Mouse (Mus musculus) gastrocnemius, postnatal 10 days (tissue): ENCODE measurements around the gene Sall1. TPM values are rescaled to one million over a fixed set of nuclear protein-coding genes. Genes with fewer than 3 reads are reported as not detected.

Experiments used
- DNase-seq: peaks from one replicate; pipeline ENCODE4 v3.0.0; 2021; ENCODE audit warnings: mixed read lengths
- total RNA-seq, 2 experiments: library from RNA; stranded (reverse); gene quantifications; 2 replicates each; pipeline ENCODE4 v1.2.3; 2021

The Sall1 gene
- total RNA-seq, 2 experiments from 2014 or later, result 0.07 to 0.16 TPM

DNA sequence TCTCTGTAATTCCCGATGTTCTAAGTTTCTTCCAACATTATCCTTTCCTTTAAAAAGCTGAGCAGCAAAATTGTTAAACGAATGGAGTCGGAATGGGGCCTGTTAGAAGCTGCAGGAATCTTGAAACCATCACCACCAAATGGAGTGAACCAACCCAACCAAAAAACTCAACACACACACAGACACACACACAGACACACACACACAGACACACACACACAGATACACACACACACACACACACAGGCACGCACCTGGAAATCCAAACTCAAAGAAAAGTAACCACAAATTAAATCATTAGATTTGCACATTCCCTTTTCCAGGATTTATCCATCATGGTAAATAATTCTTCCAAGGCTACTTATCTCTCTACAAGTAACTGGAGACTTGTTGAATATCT, 5.0 kb downstream of the Sall1 start:
- DNase-seq, result no peak

DNA sequence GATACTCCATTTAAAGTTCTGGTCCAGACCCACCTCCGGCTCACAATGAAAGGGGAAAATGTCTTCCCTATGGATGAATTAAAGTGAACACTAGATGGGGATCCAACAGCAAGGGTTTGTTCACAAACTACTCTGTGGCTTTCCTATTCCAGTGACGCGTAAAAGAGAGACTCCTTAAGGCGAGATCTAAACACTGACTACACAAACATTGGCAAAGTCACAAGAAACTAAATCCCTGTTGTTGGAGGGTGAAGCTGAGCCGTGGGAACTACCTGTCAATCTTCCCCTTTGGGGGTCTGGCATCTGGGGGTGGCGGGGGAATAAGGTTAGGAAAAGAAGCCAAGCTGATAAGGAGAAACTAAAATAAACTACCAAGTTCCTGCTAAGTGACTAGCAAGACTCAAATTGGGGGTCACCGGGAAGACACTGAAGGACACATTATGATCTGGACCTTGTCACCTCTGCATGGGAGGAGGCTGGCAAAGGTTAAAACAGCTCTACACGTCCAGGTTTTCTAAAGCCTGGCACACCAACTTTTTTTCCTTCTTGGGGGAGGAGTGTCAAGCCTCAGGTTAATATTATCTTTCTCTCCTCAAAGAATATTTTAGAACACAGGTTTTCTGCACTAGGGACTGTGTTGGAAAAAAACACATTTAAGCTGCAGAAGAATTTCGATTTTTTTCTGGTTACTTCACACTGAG, 6.3 kb downstream of the Sall1 start:
- no peak for DNase-seq

DNA sequence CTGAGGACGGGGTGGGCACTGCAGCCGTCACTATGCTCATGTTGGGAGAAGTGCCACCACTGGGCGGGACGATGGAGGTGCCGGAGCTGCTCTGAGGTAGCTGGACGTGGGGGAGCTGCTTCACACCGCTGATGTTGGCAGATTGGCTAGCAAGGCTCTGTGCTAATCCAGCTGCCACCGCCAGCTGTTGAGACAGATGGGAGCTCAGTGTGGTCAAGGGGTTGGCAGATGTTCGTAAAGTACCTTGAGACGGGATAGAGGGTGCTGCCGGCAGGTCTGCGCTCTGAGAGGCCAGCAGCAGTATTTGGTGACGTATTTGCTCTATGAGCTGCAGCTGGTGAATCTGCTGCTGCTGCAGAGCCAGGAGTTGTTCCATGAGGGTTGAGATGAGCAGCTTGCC, 11.6 kb downstream of the Sall1 start:
- DNase-seq, result no peak

DNA sequence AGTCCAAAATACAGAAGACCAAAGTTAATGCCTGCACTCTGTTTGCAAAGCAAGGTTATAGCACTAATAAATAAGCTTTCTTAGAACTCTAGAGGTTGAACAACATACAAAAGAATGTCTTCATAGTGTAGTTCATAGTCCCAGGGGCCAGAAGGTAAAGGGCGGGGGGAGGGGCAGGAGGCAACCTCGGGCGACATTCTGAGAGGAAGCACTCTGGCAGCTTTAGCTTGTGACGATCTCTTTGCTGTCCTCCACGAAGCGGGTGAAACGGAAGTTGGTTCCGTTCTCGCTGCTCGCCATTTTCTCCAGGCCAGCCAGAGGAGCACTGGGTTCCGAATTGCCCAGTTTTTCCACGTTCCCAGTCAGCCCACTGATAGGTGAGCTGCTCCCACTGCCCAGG, 15.8 kb downstream of the Sall1 start:
- DNase-seq, result no peak

DNA sequence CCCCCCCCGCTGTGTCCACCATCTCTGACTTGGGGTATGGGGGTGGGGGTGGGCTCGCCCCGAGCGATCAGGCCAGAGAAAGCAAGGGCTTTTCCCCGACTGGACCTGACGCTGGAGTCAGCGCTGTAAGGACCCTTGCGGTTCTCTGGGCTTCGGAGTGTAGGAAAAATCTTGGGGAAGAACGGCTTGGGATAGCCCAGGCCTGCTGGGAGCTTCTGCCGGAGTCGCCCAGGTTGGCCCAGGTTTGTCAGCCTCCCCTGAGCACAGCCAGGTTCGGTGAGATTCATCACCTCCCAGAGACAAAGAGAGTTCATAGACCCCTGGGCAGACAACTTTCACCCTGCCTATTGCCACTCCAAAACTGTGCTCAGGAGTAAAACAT, 17.8 kb downstream of the Sall1 start:
- no peak for DNase-seq

DNA sequence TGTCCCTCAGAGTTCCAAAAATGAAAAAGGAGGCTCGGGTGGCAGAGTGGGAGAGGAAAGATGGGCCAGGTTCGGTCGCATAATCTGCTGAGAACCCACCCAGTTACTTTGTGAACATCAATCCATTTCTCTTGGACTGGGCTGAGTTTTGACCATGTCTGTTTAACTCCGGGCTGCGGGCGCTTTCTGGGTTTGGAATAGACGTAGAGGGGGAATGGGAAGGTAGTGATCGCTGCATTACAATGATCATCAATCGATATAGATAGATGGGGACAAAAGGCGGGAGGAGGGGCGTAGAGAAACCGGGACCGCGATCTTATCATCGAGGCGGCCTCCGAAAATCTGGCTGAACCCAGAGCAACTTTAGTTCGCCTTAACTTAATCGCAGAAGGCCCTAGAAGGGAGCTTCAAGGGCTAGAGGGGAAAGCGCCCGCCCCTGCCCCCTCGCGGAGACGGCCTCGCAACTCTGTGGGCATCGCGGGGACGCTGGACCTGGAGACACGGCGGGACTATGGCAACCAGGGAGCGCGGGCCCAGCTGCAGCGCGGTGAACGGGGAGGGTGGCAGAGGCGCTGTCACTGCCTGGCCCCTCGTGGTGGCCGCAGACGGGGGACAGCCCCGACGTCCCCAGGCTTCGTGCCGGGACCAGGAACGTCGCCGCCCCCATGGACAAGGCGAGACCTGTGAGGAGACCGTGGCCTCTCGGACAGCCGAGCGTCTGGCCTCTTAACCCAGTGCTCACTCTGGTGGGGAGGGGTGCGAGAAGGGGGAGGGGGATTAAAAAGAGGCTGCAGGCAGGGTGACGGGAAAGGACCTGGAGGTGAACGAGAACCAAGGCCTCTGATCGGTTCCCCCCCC, 18.5 kb downstream of the Sall1 start:
- no peak for DNase-seq

DNA sequence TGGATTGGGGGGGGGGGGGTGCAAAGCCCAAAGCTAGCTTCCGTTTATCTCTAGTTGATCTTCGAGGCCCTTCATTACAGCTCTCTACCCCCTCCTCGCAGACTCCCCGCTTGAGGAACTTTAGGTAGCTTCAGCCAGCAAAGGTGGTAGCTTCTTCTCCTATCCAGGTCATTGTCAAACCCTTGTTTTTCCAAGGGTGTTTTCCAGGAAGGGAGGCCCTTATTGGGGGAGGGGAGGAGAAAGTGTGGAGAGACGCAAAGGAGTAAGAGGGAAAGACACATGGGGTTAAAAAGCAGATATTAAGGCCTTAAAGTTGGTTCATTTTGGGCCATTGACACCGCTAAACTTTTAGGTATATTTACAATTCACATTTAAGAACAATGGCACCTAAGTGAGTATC, 19.2 kb downstream of the Sall1 start:
- no peak for DNase-seq

DNA sequence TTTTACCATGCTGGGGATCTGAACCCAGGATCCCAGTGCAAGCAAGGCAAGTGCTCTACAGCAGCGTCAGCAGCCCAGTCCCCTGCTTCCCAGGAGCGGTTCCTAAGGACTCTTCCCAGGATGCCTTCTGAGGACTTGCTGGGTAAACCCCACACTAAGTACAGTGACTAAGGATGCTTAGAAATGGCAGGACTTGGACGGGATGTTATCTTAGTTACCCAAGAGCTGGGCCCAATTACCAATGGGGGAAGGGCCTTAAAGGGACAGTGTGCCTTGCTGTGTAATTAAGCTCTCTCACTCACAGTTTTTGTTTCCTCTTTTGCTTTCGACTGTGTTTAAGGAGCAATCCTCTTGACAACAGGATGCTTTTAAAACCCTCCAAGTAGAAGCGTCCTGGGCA, 22.8 kb downstream of the Sall1 start:
- no peak for DNase-seq

DNA sequence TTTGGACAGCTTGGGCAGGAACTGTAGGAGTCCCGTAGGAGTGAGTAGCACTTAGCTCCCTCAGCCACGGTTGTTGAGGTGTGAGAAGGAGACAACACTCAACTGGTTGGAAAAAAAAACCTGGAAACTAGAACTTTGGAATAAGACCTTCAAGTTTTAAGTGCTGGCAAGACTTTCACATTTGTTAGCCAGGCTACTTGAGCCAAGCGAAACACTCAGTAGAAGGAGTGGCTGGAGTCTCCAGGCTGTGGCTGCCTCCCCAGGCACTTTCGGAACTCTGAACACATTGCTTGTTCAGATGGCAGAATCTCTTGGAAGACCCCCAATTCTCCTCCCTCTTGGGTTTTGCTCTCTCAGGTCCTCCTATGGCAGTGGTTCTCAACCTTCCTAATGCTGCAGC, 26.1 kb downstream of the Sall1 start:
- no peak for DNase-seq

DNA sequence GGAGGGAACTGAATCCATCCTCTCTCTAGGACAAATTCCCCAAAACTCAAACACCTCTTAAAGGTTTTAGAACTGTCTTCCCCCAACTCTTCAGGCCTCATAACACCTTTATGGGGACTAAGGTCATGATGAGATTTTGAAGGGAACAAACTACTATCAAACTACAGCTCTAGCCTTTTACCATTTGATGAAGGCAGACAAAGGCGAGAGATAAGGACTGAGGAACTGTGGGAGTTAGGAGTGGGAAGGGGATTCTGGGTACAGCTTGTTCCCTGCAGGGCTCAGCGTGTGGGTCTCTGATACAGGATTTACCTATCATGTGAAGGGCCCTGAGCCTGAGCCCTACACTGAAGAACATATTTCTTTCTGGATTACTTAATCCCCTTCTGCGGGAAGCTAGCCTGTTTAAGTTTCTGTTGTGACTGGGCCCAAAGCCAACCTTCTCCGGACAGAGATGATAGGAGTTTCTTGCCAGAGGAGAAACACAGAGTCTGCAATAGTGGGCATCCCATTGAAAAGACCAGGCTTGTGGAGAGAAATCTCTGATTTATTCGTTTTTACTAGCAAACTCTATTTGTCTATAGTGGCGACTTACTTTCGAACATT, 27.4 kb downstream of the Sall1 start:
- no peak for DNase-seq

DNA sequence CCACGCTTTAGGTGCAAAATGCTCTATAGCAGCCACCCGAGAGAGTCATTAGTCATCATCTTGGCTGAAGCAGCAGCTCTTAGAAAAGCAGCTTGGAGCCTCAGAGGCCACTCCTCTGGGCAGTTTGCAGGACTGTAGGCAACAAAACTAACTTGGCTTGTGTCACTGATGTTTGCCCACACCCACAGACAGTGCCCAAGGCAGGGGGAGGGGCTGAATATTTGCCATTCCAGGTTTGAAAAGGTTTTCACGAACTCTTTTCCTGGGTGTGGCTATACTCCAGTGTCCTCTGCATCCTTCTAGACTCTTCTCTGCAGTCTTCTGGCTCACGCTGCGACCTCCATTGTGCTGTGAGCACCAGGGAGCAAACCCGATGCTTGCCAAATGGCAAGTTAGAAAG, 28.4 kb downstream of the Sall1 start:
- no peak for DNase-seq

DNA sequence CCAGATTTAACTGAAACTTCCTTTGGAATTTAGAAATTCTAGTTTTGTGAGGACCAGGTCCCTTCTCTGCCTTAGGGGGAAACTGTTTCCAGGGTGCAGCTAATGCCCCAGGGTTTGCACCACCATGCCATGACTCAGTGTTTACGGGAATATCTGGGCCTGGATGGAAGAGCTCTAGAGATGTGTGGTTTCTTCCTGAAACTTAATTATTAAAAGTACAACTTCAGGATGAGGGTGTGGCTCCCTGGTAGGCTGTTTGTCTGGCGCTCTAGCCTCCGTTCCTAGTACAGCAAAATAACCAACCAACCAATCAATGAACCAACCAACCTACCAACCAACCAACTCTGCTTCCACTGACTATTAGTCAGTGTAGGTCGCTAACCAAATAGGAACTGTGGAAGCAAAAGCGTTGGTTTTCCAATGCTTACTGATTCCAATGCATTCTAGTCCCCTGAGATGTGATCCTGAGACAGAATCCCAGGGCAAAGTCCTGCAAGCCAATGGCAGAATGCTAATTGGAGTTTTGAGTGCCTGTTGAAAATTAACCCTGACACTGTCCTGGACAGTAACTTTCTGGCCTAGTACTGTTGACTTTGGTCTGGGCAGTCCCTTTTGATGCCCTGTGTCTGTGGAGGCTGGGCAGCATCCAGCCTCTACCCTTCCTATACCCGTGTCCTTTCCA, 31.0 kb downstream of the Sall1 start:
- DNase-seq, result no peak

DNA sequence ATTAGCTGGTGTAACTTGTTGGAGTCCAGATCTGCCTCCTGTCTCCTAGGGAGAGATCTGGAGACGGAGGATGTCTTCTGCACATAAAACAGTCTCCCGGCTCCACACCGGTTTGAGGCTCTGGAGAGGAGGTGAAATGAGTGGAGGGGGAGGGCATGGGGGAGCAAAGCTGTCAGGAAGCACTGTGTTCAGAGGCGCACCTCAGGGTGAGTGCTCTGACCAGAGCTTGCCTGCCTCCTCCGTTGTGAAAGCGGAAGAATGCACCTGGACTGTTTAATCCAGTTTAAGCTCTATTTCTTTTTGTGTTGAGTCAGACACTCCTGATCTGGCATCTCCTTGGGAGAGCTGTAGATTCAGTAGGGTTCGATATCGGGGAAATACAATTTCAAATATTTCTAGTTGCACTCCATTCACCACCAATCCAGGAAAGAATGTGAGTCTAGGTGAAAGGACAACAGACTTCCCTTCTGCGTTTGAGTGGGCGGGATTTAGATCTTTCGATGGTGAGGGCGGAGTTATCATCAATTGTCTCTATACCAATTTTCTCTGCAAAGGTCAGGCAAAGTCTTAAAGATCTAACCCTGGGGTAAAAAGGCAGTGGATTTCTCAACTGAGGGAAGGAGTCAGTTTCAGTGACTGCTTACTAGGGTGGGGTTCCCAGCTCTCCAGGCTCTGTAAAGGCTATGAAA, 31.8 kb downstream of the Sall1 start:
- DNase-seq, result no peak

DNA sequence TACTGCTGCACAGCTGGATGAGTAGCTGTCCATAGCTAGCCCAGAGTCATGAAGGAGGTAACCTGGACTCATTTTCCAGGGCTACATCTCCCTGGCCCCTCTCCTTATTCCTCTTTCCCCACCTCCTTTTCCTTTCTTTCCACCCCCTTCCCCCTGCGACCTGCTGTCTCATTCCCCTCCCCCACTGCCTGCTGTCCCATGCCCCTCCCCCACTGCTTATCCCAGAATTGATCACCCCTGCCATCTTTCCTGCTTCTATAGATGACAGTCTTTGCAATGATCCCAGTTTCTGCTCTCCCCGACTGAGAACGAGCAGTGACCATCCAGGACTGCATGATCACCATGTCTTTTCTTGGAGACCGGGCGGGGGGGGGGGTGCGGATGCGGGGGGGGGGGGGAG, 35.2 kb downstream of the Sall1 start:
- DNase-seq, result no peak

DNA sequence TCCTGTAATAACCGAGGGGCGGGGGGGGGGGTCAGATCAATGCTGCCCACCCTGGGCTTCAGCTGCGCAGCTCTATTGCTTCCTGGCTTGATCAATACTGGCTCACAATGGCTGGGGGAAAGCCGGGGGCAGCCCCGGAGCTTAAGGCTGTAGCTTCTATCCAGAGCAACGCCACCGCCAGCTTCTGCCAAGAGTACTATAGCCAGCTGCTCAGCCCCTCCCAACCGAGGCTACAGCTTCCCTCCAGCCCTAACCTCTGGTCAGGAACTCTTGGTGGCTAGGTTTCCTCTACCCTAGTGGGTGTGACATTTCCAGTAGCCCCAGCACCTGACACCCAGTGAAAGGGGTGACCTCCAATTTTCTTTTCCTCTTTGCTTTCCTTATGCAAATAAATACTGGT, 36.8 kb downstream of the Sall1 start:
- DNase-seq, result no peak

DNA sequence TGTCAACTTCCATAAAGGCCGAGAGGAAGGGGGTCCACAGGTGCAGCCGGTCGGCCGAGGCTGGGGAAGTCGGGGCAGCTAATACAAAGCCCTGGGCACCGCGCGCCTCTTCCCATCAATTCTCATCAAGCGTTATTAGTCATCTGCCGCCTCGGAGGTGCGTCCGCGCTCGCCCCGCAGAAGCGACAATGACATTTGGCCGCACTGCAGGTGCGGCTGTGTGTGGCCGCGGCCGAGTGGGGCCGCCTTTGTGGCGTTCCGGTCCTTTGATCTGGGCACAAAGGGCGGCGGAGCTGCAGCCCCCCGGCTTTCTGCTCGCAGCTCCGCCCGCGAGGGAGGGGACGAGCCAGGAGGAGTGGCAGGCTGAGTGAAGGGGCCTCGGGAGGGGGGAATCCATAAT, 37.5 kb downstream of the Sall1 start:
- DNase-seq, result no peak

DNA sequence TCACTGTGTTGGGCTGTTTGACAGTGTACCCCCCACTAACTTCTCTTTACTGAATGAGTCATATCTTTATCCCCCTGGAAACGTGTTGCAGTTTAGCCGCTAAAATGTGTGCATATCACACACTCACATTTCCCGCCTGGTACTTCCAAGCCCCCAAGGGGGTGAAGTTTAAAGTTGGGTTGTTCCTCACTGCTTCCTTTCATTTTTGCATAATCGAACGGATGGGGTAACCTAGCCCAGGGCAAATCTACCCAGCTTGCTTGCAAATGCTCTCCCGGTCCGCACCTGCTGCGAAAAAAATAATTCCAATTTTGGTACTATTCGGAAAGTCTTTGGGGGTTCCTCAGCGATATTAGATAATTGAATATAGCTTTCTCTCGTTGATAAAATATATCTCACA, 38.2 kb downstream of the Sall1 start:
- no peak for DNase-seq

DNA sequence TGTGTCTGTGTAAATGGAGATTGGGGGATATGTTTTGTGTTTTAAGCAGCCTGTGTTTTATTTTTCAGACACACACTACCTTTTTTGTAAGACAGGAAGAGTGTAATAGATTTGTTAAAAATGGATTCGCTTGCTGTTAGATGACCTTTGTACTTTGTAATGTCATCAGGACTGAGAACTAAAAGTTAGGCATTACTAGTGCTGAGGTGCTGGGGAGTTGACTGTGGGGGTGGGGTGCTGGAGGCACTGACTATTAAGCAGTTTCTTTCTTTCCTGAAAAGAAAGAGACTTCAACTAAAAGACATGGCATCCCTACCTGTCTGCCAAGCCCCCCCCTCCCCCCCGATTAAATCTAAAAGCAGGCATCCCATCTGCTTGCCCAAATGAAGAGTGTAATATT, 39.9 kb downstream of the Sall1 start:
- DNase-seq, result no peak

DNA sequence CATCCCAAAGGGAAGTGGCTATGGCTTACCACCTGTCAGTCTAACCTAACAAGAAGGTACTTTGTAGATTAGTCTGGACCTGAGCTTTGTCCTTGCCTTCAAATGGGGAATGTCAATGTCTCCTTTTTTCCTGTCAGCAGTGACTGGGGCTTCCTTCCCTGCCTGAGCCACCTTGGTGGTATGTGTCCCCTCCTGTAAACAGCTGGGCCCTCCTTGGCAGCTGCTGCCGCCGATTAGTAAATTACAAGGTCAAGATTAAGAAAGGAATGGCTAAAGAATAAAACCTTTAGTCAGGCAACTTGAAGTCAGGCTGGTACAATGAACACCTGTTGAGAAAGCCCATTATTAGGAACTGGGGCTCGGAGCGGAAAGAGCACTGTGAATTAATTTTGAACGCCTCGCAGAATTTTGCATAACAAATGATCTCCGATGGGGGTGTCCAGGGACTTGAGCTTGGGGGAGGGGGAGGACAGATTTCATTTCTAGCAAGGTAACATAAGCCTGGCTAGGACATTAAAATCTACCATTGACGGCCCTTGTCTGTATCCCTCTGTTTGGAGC, 40.5 kb downstream of the Sall1 start:
- no peak for DNase-seq

DNA sequence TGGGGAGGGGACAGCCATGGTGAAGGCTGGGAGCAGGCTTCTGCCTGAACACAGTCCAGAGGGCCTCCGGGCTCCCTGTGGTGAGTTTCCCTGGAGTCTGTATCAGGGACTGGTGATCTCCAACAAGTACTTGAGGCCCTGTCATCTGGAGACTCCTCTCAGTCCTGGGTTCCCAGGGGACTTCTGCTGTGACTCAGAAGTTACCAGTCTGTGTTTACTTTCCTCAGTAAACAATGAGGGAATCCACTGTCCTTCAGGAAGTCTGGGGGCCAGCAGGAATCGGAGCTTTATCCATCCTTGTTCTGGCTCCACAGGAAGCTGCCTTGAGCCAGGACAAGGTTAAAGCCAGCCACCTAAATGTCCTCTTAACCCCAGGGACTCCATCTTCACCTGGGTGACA, 41.8 kb downstream of the Sall1 start:
- no peak for DNase-seq

DNA sequence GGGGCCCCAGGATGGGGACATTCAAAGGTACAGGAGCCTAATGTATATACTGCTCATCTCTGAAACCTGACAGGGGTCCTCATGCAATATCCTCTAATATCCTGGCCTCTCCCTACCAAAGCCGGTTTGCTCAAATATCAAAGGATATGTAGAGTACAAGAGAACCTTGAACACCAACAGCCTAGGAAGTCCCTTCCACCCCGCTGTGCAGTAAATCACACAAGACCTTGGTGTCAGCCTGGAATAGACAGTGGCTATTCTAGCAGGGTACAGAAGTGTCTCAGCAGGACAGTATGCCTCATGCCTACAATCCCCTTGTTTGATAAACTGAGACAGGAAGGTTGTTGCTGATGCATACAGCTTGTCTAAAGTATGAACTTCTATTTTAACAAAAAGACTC, 46.7 kb downstream of the Sall1 start:
- DNase-seq, result no peak
